Mouse (Mus musculus): Measurements from ENCODE around the gene Dhx9. TPM values are rescaled to one million over a fixed set of nuclear protein-coding genes. Genes with fewer than 3 reads are reported as not detected.
A peak's percentile ranks its signal among the peaks of the same experiment; 100 is the strongest.

Dhx9 gene
- polyA plus RNA-seq, 1 experiment from 2014 or later, result 52.2 TPM

GRCm38 (mm10) chr1:153479296-153479695 lies 8.2 kb downstream of the Dhx9 start:
- Histone ChIP-seq H3K4me1 (ENCODE audit: control insufficient read depth, insufficient read depth, low read length) (peaks cover 10% of the 10 kb centered on the region; the same call in 1 of the 2 replicates), H3K27me3 (ENCODE audit: control insufficient read depth, insufficient read depth, low read length) (no peaks in the 10 kb centered on the region), H3K9ac (ENCODE audit: low read depth, low read length) (no peak overlapping the region), H3K4me2 (replicated peaks; ENCODE audit: low read depth, low read length) (no peak overlapping the region), H3K27ac (ENCODE audit: low read depth, low read length) (no peak overlapping the region), H3K36me3 (ENCODE audit: control insufficient read depth, insufficient read depth, low read length) (peaks cover 90% of the 10 kb centered on the region), H3K9me3 (ENCODE audit: control insufficient read depth, low read length) (no peaks in the 10 kb centered on the region), H3K4me3 (ENCODE audit: low read length) (no peak overlapping the region)
- ATAC-seq (ENCODE audit: low FRiP score, low TSS enrichment), result no peak
- 64% methylated on average over 1 of the region's 1 CpGs for WGBS

DNA sequence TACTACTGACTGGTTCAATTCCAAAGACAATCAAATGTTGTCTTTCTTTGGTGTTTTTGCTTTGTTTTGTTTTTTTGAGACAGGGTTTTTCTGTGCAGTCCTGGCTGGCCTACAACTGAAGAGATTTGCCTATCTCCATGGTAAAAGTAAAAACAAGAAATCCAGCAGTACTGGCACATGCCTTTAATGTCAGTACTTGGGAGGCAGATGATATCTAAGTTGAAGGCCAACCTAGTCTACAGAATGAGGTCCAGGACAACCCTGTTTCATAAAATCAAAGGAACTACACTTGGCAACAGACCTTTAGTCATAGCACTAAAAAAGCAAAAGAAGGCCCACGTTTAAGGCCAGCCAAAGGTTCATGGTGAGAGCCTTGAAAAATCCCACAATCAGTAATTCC lies 25.7 kb downstream of the Dhx9 start:
- H3K36me3 ChIP-seq (ENCODE audit: control insufficient read depth, insufficient read depth, low read length), result peaks cover 97% of the 10 kb centered on the region
- no peak for ATAC-seq (ENCODE audit: low FRiP score, low TSS enrichment)
- no peak overlapping the region for H3K4me3 ChIP-seq (ENCODE audit: low read length)
- no peaks in the 10 kb centered on the region for H3K9me3 ChIP-seq (ENCODE audit: control insufficient read depth, low read length)
- no peak overlapping the region for H3K27ac ChIP-seq (ENCODE audit: low read depth, low read length)
- H3K27me3 ChIP-seq (ENCODE audit: control insufficient read depth, insufficient read depth, low read length), result no peaks in the 10 kb centered on the region
- H3K4me2 ChIP-seq (replicated peaks; ENCODE audit: low read depth, low read length), result no peak overlapping the region
- H3K4me1 ChIP-seq (ENCODE audit: control insufficient read depth, insufficient read depth, low read length), result no peaks in the 10 kb centered on the region
- 85% methylated on average over 1 of the region's 1 CpGs for WGBS
- no peak overlapping the region for H3K9ac ChIP-seq (ENCODE audit: low read depth, low read length)

DNA sequence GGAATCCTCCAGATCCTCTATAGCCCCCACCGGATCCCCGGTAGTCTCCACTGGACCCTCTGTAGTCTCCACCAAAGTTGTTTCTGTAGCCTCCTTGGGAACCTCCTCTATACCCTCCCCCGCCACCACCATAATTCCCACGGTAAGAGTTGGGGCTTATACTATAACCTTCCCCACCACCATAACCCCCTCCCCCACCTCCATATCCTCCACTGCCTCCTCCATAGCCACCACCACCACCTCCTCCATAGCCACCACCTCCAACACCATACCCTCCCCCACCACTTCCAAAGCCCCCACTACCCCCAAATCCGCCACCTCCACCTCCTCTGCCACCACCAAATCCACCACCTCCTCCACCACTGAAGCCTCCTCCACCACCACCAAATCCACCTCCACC lies 31.3 kb downstream of the Dhx9 start:
- Histone ChIP-seq H3K36me3 (ENCODE audit: control insufficient read depth, insufficient read depth, low read length) (peaks cover 81% of the 10 kb centered on the region), H3K9ac (ENCODE audit: low read depth, low read length) (no peak overlapping the region), H3K4me3 (ENCODE audit: low read length) (no peak overlapping the region), H3K4me2 (replicated peaks; ENCODE audit: low read depth, low read length) (no peak overlapping the region), H3K27ac (ENCODE audit: low read depth, low read length) (no peak overlapping the region), H3K27me3 (ENCODE audit: control insufficient read depth, insufficient read depth, low read length) (no peaks in the 10 kb centered on the region), H3K4me1 (ENCODE audit: control insufficient read depth, insufficient read depth, low read length) (no peaks in the 10 kb centered on the region), H3K9me3 (ENCODE audit: control insufficient read depth, low read length) (no peaks in the 10 kb centered on the region)
- peak; percentile 32; the same call in 1 of the 2 replicates for ATAC-seq (ENCODE audit: low FRiP score, low TSS enrichment)
- WGBS, result 84% methylated on average over 5 of the region's 5 CpGs

DNA sequence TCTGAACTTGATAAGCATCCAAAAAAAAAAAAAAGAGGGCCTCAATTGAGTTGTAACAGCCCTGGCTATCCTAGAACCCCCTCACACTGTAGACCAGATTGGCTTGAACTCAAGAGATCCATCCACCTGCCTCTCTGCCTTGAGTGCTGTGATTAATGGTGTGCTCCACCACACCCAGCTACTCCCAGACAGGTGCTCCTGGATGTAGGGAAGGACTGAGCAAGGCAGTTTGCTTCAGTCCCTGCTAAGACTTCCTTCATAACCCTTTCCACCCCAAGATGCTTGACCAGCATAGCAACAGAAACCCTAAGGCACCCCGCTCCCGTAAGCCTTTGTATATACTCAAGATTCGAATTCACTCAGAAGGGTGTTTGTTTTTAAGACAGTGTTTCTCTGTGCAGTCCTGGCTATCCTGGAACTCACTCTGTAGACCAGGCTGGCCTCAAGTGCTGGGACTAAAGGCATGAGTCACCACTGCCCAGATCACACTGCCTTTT lies 34.3 kb downstream of the Dhx9 start:
- peaks cover 53% of the 10 kb centered on the region for H3K36me3 ChIP-seq (ENCODE audit: control insufficient read depth, insufficient read depth, low read length)
- H3K27me3 ChIP-seq (ENCODE audit: control insufficient read depth, insufficient read depth, low read length), result no peaks in the 10 kb centered on the region
- no peak overlapping the region for H3K27ac ChIP-seq (ENCODE audit: low read depth, low read length)
- H3K4me1 ChIP-seq (ENCODE audit: control insufficient read depth, insufficient read depth, low read length), result no peaks in the 10 kb centered on the region
- 89% methylated on average over 3 of the region's 3 CpGs for WGBS
- H3K4me3 ChIP-seq (ENCODE audit: low read length), result no peak overlapping the region
- H3K9me3 ChIP-seq (ENCODE audit: control insufficient read depth, low read length), result no peaks in the 10 kb centered on the region
- ATAC-seq (ENCODE audit: low FRiP score, low TSS enrichment), result peak; percentile 44; the same call in 1 of the 2 replicates
- no peak overlapping the region for H3K4me2 ChIP-seq (replicated peaks; ENCODE audit: low read depth, low read length)
- no peak overlapping the region for H3K9ac ChIP-seq (ENCODE audit: low read depth, low read length)

DNA sequence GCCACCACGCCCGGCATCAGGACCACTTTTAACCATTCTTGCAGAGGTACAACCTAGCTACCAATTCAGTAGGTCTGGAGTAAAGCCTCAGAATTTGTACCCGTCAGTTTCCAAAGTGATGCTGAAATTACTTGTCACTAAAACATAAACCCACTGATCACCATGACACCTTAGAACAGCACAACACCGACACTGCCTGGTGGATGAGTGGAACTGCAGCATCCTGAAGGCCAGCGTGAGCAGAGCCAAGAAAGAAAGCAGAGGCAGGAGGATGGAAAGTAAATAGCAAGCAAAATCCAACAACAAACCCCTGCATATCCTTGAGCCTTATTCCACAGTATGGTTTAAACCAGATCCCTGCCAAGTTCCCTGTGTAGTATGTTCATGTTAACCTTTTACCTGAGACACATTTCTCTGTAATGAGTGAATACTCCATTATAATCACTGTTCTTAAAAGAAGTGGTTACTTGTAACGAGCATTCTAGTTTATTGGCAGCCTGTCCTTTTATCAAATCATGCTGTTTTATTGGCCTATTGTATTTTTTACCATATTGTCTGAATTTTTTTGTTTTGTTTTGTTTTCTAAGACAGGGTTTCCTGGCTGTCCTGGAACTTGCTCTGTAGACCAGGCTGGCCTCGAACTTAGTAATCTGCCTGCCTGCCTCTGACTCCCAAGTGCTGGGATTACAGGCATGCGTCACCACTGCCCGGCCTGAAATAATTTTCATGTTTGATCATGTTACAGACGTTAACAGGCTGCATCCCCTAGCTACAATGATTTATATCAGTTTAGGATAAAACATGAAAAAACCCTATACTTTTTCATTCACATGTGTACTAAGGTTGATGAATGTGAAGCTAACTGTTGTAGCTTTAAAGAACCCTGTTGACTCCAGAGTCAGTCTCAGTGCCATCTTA lies 36.0 kb downstream of the Dhx9 start:
- Histone ChIP-seq H3K4me1 (ENCODE audit: control insufficient read depth, insufficient read depth, low read length) (no peaks in the 10 kb centered on the region), H3K9ac (ENCODE audit: low read depth, low read length) (no peak overlapping the region), H3K27ac (ENCODE audit: low read depth, low read length) (no peak overlapping the region), H3K27me3 (ENCODE audit: control insufficient read depth, insufficient read depth, low read length) (no peaks in the 10 kb centered on the region), H3K36me3 (ENCODE audit: control insufficient read depth, insufficient read depth, low read length) (peaks cover 36% of the 10 kb centered on the region), H3K4me3 (ENCODE audit: low read length) (no peak overlapping the region), H3K9me3 (ENCODE audit: control insufficient read depth, low read length) (no peaks in the 10 kb centered on the region), H3K4me2 (replicated peaks; ENCODE audit: low read depth, low read length) (no peak overlapping the region)
- no peak for ATAC-seq (ENCODE audit: low FRiP score, low TSS enrichment)
- WGBS, result 74% methylated on average over 10 of the region's 10 CpGs

DNA sequence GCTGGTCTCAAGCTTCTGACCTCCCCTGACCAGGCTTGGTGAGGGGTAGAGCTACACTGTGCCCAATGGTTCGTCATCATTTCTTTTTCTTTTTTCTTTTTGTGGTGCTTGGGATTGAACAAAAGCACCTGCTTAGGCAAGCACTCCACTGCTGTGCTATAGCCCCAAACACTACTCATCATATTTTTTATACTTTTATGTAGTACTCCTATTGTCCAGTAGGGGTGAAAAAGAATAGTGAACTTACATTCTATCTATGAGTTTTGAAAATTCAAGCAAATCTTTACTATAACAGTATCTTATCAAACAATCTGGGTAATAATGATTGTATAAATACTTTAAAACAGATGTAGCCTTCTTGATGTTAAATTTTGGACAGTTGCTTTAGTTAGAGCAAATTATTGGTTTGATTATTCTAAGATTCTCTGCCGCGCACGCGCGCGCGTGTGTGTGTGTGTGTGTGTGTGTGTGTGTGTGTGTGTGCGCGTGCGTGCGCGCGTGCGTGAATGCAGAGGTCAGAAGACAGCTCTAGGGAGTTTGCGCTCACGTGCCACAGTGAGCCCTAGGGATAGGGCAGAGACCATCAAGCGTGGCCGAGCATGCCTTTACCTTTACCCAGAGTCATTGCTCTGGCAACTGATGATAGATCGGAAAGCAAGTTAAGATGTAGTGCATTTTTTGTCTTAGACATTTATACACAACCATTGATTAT lies 41.2 kb downstream of the Dhx9 start:
- Histone ChIP-seq H3K4me1 (ENCODE audit: control insufficient read depth, insufficient read depth, low read length) (no peaks in the 10 kb centered on the region), H3K27me3 (ENCODE audit: control insufficient read depth, insufficient read depth, low read length) (no peaks in the 10 kb centered on the region), H3K36me3 (ENCODE audit: control insufficient read depth, insufficient read depth, low read length) (no peaks in the 10 kb centered on the region; the same call in 1 of the 2 replicates), H3K4me2 (replicated peaks; ENCODE audit: low read depth, low read length) (no peak overlapping the region), H3K4me3 (ENCODE audit: low read length) (no peak overlapping the region), H3K9ac (ENCODE audit: low read depth, low read length) (no peak overlapping the region), H3K9me3 (ENCODE audit: control insufficient read depth, low read length) (no peaks in the 10 kb centered on the region), H3K27ac (ENCODE audit: low read depth, low read length) (no peak overlapping the region)
- WGBS, result 98% methylated on average over 20 of the region's 20 CpGs
- no peak for ATAC-seq (ENCODE audit: low FRiP score, low TSS enrichment)

GRCm38 (mm10) chr1:153443632-153444031 lies 43.8 kb downstream of the Dhx9 start:
- Histone ChIP-seq H3K9ac (ENCODE audit: low read depth, low read length) (no peak overlapping the region), H3K27me3 (ENCODE audit: control insufficient read depth, insufficient read depth, low read length) (no peaks in the 10 kb centered on the region), H3K27ac (ENCODE audit: low read depth, low read length) (no peak overlapping the region), H3K9me3 (ENCODE audit: control insufficient read depth, low read length) (no peaks in the 10 kb centered on the region), H3K4me2 (replicated peaks; ENCODE audit: low read depth, low read length) (no peak overlapping the region), H3K4me1 (ENCODE audit: control insufficient read depth, insufficient read depth, low read length) (no peaks in the 10 kb centered on the region), H3K4me3 (ENCODE audit: low read length) (no peak overlapping the region), H3K36me3 (ENCODE audit: control insufficient read depth, insufficient read depth, low read length) (no peaks in the 10 kb centered on the region; the same call in 1 of the 2 replicates)
- no peak for ATAC-seq (ENCODE audit: low FRiP score, low TSS enrichment)
- 75% methylated on average over 4 of the region's 4 CpGs for WGBS

- Histone ChIP-seq H3K4me1 (ENCODE audit: control insufficient read depth, insufficient read depth, low read length) (no peaks in the 10 kb centered on the region), H3K4me2 (replicated peaks; ENCODE audit: low read depth, low read length) (no peak overlapping the region), H3K36me3 (ENCODE audit: control insufficient read depth, insufficient read depth, low read length) (no peaks in the 10 kb centered on the region; the same call in 1 of the 2 replicates), H3K9ac (ENCODE audit: low read depth, low read length) (no peak overlapping the region), H3K4me3 (ENCODE audit: low read length) (no peak overlapping the region), H3K27me3 (ENCODE audit: control insufficient read depth, insufficient read depth, low read length) (no peaks in the 10 kb centered on the region), H3K27ac (ENCODE audit: low read depth, low read length) (no peak overlapping the region), H3K9me3 (ENCODE audit: control insufficient read depth, low read length) (no peaks in the 10 kb centered on the region)
- no peak for ATAC-seq (ENCODE audit: low FRiP score, low TSS enrichment)
- WGBS, result 79% methylated on average over 1 of the region's 1 CpGs
Measured at GRCm38 (mm10) chr1:153443019-153443418, 44.4 kb downstream of the Dhx9 start.

DNA sequence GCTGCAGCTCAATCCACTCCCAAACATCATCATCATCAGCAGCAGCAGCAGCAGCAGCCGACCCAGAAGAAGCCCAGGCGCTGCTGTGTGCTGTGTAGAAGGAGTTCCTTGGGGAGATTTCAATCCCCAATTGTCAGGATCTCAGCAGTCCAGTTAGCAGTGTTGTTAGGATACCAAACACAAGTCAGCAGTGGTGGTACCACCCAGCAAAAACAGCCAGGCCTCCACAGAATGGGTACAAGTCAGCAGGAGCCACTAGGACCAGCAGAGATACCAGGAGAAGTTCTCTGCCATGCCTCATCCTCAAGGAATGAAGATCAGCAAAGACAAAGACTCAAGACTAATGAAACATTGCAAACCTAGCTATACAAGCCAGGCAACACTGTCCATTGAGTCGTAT lies 45.8 kb downstream of the Dhx9 start:
- no peaks in the 10 kb centered on the region; the same call in 1 of the 2 replicates for H3K36me3 ChIP-seq (ENCODE audit: control insufficient read depth, insufficient read depth, low read length)
- no peak overlapping the region for H3K4me3 ChIP-seq (ENCODE audit: low read length)
- no peak overlapping the region for H3K9ac ChIP-seq (ENCODE audit: low read depth, low read length)
- no peaks in the 10 kb centered on the region for H3K27me3 ChIP-seq (ENCODE audit: control insufficient read depth, insufficient read depth, low read length)
- no peaks in the 10 kb centered on the region for H3K9me3 ChIP-seq (ENCODE audit: control insufficient read depth, low read length)
- H3K27ac ChIP-seq (ENCODE audit: low read depth, low read length), result no peak overlapping the region
- H3K4me1 ChIP-seq (ENCODE audit: control insufficient read depth, insufficient read depth, low read length), result no peaks in the 10 kb centered on the region
- no peak overlapping the region for H3K4me2 ChIP-seq (replicated peaks; ENCODE audit: low read depth, low read length)
- 82% methylated on average over 3 of the region's 3 CpGs for WGBS
- ATAC-seq (ENCODE audit: low FRiP score, low TSS enrichment), result no peak

Data from kidney, embryonic 14.5 days (tissue).